8 mouse cellular contexts compared by ENCODE assay signal in genomic region chr8:89040751-89041420, GRCm38 (mm10). TPM values are rescaled to one million over a fixed set of nuclear protein-coding genes. Genes with fewer than 3 reads are reported as not detected.
A peak's percentile ranks its signal among the peaks of the same experiment; 100 is the strongest.
DNase-seq lines count a peak whose midpoint lies in the region; ATAC-seq and TF ChIP-seq lines count a peak whose summit lies in the region.

No protein-coding gene starts in this region.

- peak overlapping the region; percentile 96 for H3K9ac ChIP-seq in hindbrain, embryonic 11.5 days (ENCODE audit: low read depth, low read length)
- H3K9ac ChIP-seq in limb, embryonic 13.5 days, result peak overlapping the region; percentile 99

- H3K27ac ChIP-seq in testis, adult 2 months (ENCODE audit: control insufficient read depth, insufficient read depth, low read depth, low read length), result no peak overlapping the region
- peak overlapping the region; percentile 99 for H3K27ac ChIP-seq in hindbrain, embryonic 11.5 days (ENCODE audit: low read depth, low read length)
- H3K27ac ChIP-seq in limb, embryonic 13.5 days, result peak overlapping the region; percentile 99

- intact Hi-C loops in left cerebral cortex, postnatal 4 days (cut with DNase I), result loop anchor here (5.0 to 10.0 kb wide), 2 partner anchors 274 to 741 kb away; no protein-coding TSS in a partner anchor

- peak overlapping the region; percentile 28 for H3K4me3 ChIP-seq in testis, adult 2 months (ENCODE audit: control insufficient read depth, low read depth, low read length)
- H3K4me3 ChIP-seq in hindbrain, embryonic 11.5 days (ENCODE audit: low read depth, low read length), result peak overlapping the region; percentile 86
- H3K4me3 ChIP-seq in limb, embryonic 13.5 days, result peak overlapping the region; percentile 70

- no peak for ATAC-seq in hindbrain, embryonic 11.5 days (ENCODE audit: low FRiP score)
- ATAC-seq in limb, embryonic 13.5 days (ENCODE audit: low FRiP score, low read depth), result no peak

- H3K27me3 ChIP-seq in testis, adult 2 months (ENCODE audit: control insufficient read depth, insufficient read depth, low read length), result peaks cover 7% of the 10 kb centered on the region
- peaks cover 9% of the 10 kb centered on the region for H3K27me3 ChIP-seq in hindbrain, embryonic 11.5 days (ENCODE audit: control insufficient read depth, insufficient read depth, low read length)
- peaks cover 45% of the 10 kb centered on the region for H3K27me3 ChIP-seq in limb, embryonic 13.5 days

- H3K4me1 ChIP-seq in testis, adult 2 months (ENCODE audit: control insufficient read depth, insufficient read depth, low read length), result peaks cover 15% of the 10 kb centered on the region
- peaks cover 2% of the 10 kb centered on the region for H3K4me1 ChIP-seq in hindbrain, embryonic 11.5 days (replicated peaks; ENCODE audit: control insufficient read depth, insufficient read depth, low read length)
- peaks cover 47% of the 10 kb centered on the region for H3K4me1 ChIP-seq in limb, embryonic 13.5 days

- TF ChIP-seq POLR2A in testis, adult 2 months (IDR thresholded peaks at IDR 0.05; ENCODE audit: control insufficient read depth, low read depth, low read length), result no peak

- no peaks in the 10 kb centered on the region for H3K36me3 ChIP-seq in testis, adult 2 months (ENCODE audit: control insufficient read depth, insufficient read depth, low read length)
- H3K36me3 ChIP-seq in hindbrain, embryonic 11.5 days (ENCODE audit: control insufficient read depth, insufficient read depth, low read length), result no peaks in the 10 kb centered on the region
- H3K36me3 ChIP-seq in limb, embryonic 13.5 days, result no peaks in the 10 kb centered on the region

- TF ChIP-seq CTCF in testis, adult 2 months (IDR thresholded peaks at IDR 0.05; ENCODE audit: control insufficient read depth, insufficient read depth, insufficient replicate concordance, low read depth, low read length), result no peak

- no peak for DNase-seq in testis, postnatal 14 days (ENCODE audit: low spot score)
- peak; percentile 70 for DNase-seq in hindbrain, embryonic 11.5 days (ENCODE audit: low spot score)
- DNase-seq in retina, postnatal 1 day, result peak; percentile 43
- DNase-seq in spleen, adult 12 weeks (ENCODE audit: low spot score), result no peak
- no peak for DNase-seq in left cerebral cortex, postnatal 4 days
- DNase-seq in natural killer cell, adult 2 months (ENCODE audit: low spot score in 2 of 2), result no peak

- peak overlapping the region; percentile 77 for H3K4me2 ChIP-seq in hindbrain, embryonic 11.5 days (replicated peaks; ENCODE audit: low read depth, low read length)
- H3K4me2 ChIP-seq in limb, embryonic 13.5 days (replicated peaks), result peak overlapping the region; percentile 76

- no peaks in the 10 kb centered on the region for H3K9me3 ChIP-seq in hindbrain, embryonic 11.5 days (ENCODE audit: control insufficient read depth, low read length)
- no peaks in the 10 kb centered on the region for H3K9me3 ChIP-seq in limb, embryonic 13.5 days

- under 1% methylated on average over 38 of the region's 40 CpGs for WGBS in hindbrain, embryonic 11.5 days
- 2% methylated on average over 40 of the region's 40 CpGs for WGBS in limb, embryonic 13.5 days

RNA-seq across cellular contexts. Expression of gene Sall1, which starts 3.1 kb away (rescaled TPM):
- 0.38 and 0.58 TPM in 2 replicates for polyA plus RNA-seq in testis, adult 2 months (2012; rRNA removed)
- polyA plus RNA-seq in hindbrain, embryonic 11.5 days (2014; fragmentation: Nextera tagmentation; extraction: Ambion mirVana), result 18.7 and 20.8 TPM in 2 replicates
- polyA plus RNA-seq in limb, embryonic 13.5 days (2015; fragmentation: Nextera tagmentation; extraction: Ambion mirVana), result 13.2 and 15.3 TPM in 2 replicates
- total RNA-seq in left cerebral cortex, postnatal 4 days (2021), result 10 to 100 TPM; 13.4 to 15.0 TPM

Comparison
In these comparisons a context has a peak if more than half of its experiments do, and no peak if none do; other contexts are left out.
1. H3K4me3 ChIP-seq: peak in every context shown above with its lines; median percentile 86 in hindbrain, embryonic 11.5 days; 70 in limb, embryonic 13.5 days; 28 in testis, adult 2 months.
2. DNase-seq: peak in hindbrain, embryonic 11.5 days (single experiment) and retina, postnatal 1 day (single experiment); none in testis, postnatal 14 days (single experiment), spleen, adult 12 weeks (single experiment), left cerebral cortex, postnatal 4 days (single experiment) and natural killer cell, adult 2 months (0 of 2).